Mouse (Mus musculus): ENCODE measurements around the gene Amhr2.

Amhr2 gene

DNA sequence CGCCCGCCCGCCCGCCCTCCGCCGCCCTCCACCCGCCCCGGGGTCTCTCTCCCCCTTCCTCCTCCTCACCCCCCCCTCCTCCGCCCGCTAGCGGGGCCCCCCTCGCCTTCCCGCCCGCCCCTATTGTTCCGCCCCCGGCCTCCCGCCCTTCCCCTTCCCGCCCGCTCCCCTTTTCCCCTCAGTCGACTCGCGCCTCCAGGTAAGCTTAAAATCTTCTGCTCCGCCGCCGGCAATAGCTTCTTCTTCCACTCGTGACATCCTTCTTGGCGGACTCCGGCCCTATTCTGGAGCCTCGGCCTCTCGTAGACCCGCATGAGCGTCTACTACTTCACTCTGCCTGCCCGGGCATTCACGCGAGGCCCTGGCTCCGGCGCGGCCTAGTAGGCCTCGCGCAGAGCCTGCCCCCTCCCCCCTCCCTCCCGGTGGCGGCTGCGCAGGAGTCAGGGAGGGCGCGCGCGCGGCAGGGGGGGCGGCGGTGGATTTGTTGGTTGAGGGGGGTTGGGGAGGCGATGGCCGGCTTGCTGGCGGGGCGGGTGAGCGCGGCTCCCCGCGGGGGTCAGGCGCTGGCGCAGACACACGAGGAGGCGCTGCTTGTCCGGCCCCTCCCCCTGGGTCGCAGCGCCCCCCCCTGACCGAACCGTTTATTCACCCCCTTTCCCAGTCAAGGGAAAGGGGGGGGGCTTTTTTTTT lies 25.6 kb downstream of the Amhr2 start:
- DNase-seq (ENCODE audit: extremely low read depth, low read depth): peak; percentile 33

DNA sequence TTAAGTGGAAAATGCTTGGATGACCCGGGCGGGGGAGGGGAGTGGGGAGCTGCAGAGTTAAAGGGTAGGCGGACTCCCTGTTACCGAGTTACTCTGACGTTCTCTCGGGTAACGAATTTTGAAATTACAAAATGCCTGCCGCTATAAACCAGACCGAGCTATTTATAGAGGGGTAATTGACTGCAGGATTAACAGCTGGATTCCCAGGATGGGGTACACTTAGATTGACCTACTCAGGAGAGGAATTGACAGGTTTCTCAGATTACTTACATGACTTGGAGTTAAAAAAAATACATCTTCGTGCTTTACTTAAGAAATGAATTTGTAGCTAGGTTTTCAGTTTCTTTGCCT lies 26.1 kb downstream of the Amhr2 start:
- peak; percentile 46 for DNase-seq (ENCODE audit: extremely low read depth, low read depth)

DNA sequence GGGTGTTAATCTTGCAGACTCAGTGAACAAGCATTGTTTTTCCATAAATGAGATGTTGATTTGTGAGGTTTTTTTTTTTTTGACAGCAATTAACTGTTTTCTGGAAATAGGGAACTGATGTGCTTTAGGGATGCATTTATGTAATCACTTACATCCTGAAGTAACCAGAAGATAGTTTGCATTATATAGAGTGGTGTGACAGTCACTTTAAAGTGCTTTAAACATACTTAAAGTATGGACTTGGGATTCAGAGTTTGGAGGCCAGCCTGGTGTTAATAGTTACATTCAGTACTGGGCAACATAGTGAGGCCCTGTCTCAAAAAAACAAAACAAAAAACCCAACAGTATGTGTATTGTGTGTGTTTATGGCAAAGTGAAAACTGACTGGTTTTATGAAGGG lies 26.6 kb downstream of the Amhr2 start:
- no peak for DNase-seq (ENCODE audit: extremely low read depth, low read depth)

DNA sequence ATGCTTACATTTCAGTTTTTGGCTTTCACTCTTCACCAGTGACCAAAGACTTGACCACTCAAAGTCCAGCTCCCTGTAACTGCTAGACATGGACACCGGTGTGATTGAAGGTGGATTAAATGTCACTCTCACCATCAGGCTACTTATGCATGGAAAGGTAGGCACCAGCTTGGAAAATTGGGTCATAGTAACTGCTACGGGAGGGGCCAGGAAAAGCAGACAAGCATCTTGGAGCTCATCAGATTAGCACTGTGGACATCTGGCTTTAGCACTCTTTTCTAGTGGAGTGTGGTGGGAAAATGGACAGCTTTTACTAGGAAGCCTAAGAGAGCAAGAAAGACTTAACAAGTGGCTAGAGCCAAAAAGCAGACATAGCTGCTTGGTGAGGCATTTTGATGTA lies 28.1 kb downstream of the Amhr2 start:
- DNase-seq (ENCODE audit: extremely low read depth, low read depth): no peak

- no peak for DNase-seq (ENCODE audit: extremely low read depth, low read depth)
Measured at GRCm38 (mm10) chr15:102474520-102474919, 29.4 kb downstream of the Amhr2 start.

GRCm38 (mm10) chr15:102483136-102483535 lies 38.0 kb downstream of the Amhr2 start:
- no peak for DNase-seq (ENCODE audit: extremely low read depth, low read depth)

DNA sequence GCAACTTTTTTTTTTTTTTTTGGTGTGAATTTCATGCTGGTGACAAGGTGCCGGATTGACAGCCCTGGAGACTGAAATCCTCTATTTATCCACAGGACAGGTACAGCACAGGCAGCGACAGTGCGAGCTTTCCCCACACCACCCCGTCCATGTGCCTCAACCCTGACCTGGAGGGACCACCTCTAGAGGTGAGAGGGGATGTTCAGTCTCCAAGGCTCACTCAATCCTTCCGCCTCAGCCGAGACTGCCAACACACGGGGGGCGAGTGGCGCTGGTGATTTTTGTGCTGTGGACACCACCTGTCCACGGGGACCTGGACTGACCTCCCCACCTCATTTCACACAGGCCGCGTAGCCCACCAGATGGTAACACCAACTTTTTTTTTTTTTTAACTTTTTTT lies 40.7 kb downstream of the Amhr2 start:
- DNase-seq (ENCODE audit: extremely low read depth, low read depth): no peak

GRCm38 (mm10) chr15:102487664-102488063 lies 42.5 kb downstream of the Amhr2 start:
- DNase-seq (ENCODE audit: extremely low read depth, low read depth): no peak

DNA sequence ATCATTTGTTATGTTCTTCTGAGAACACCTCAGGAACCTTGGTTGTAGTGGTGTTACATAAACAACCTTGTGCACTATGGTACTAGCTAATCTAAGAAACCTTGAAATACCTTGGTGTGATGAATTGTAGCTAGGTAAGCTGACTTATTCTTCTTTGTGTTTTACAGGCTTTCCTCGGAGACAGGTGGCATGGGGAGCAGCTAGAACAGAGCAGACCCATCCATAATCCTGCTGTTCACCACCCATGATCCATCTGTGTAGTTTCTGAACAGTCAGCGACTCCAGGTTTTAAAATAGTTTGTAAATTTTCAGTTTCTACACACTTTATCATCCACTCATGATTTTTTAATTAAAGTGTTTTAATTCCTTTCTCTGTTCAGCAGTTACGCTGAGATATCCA lies 53.2 kb downstream of the Amhr2 start:
- no peak for DNase-seq (ENCODE audit: extremely low read depth, low read depth)

GRCm38 (mm10) chr15:102499370-102499769 lies 54.2 kb downstream of the Amhr2 start:
- peak; percentile 80 for DNase-seq (ENCODE audit: extremely low read depth, low read depth)

GRCm38 (mm10) chr15:102499851-102500250 lies 54.7 kb downstream of the Amhr2 start:
- DNase-seq (ENCODE audit: extremely low read depth, low read depth): no peak

GRCm38 (mm10) chr15:102500479-102500878 lies 55.3 kb downstream of the Amhr2 start:
- DNase-seq (ENCODE audit: extremely low read depth, low read depth): no peak

- no peak for DNase-seq (ENCODE audit: extremely low read depth, low read depth)
Measured at GRCm38 (mm10) chr15:102501084-102501814, 56.1 kb downstream of the Amhr2 start.

GRCm38 (mm10) chr15:102502254-102502840 lies 57.2 kb downstream of the Amhr2 start:
- DNase-seq (ENCODE audit: extremely low read depth, low read depth): no peak

DNA sequence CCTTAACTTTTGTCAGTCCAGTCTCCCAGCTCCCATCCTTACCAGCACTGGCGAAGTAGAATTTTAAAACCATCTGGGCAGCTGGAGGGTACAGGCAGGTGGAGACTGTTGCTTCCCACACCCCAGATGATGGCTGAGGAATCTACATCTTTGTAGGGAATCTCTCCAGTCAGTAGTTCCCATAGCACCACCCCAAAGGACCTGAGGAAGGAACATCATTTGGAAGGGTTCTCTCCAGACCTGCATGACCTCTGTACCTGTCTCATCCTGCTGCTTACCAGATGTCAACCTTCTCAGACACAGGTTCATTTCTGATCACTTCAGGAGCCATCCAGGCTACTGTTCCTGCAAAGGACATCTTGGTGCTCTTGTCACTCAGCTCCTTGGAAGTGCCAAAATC lies 58.3 kb downstream of the Amhr2 start, which contains the start of gene Gm10337:
Gene Gm10337 (plus strand): TSS at position 276 of the 400 bp plus-strand sequence.
- no peak for DNase-seq (ENCODE audit: extremely low read depth, low read depth)
